Mouse (Mus musculus) limb, embryonic 14.5 days (tissue): ENCODE results near the gene Klhl41. TPM values are rescaled to one million over a fixed set of nuclear protein-coding genes. Genes with fewer than 3 reads are reported as not detected.
A peak's percentile ranks its signal among the peaks of the same experiment; 100 is the strongest.

Experiments
- ATAC-seq: fragments of 200-750 bp; cut with Nextera tagmentation; 2 replicates; pipeline ENCODE4 v1.8.0; 2017; ENCODE audit warnings: low read depth, moderate number of reproducible peaks, moderate TSS enrichment; ENCODE audit not compliant: low FRiP score
- DNase-seq: peaks from one replicate; pipeline ENCODE4 v3.0.0-alpha.2; 2015; ENCODE audit warnings: low spot score
- H3K27ac ChIP-seq: fragments of 300-500 bp; sonication (generic); replicated peaks from 2 replicates; pipeline ENCODE4 v1.5.1; 2014; ENCODE audit warnings: low read depth, mild to moderate bottlenecking, low read length, moderate library complexity, mixed read lengths
- H3K27me3 ChIP-seq: fragments of 300-500 bp; sonication (generic); 2 replicates; pipeline ENCODE4 v1.6.1; 2014; ENCODE audit warnings: low read length, mixed read lengths; ENCODE audit not compliant: control insufficient read depth, insufficient read depth
- H3K36me3 ChIP-seq: fragments of 300-500 bp; sonication (generic); 2 replicates; pipeline ENCODE4 v1.6.1; 2014; ENCODE audit warnings: mild to moderate bottlenecking, low read length, moderate library complexity, mixed read lengths; ENCODE audit not compliant: control insufficient read depth, insufficient read depth
- H3K4me1 ChIP-seq: fragments of 300-500 bp; sonication (generic); 2 replicates; pipeline ENCODE4 v1.6.1; 2014; ENCODE audit warnings: antibody characterized with exemption, low read length, mixed read lengths; ENCODE audit not compliant: control insufficient read depth, insufficient read depth
- H3K4me2 ChIP-seq: fragments of 300-500 bp; sonication (generic); replicated peaks from 2 replicates; pipeline ENCODE4 v1.6.1; 2014; ENCODE audit warnings: low read depth, mild to moderate bottlenecking, low read length, moderate library complexity; ENCODE audit not compliant: severe bottlenecking
- H3K4me3 ChIP-seq: fragments of 300-500 bp; sonication (generic); replicated peaks from 2 replicates; pipeline ENCODE4 v1.5.1; 2014; ENCODE audit warnings: low read length
- H3K9ac ChIP-seq: fragments of 300-500 bp; sonication (generic); 2 replicates; pipeline ENCODE4 v1.6.1; 2014; ENCODE audit warnings: mild to moderate bottlenecking, low read depth, low read length, moderate library complexity; ENCODE audit not compliant: severe bottlenecking
- H3K9me3 ChIP-seq: fragments of 300-500 bp; sonication (generic); 2 replicates; pipeline ENCODE4 v1.6.1; 2016; ENCODE audit warnings: low read length; ENCODE audit not compliant: control insufficient read depth
- POLR2A ChIP-seq: fragments of 200-500 bp; IDR thresholded peaks from 2 replicates; pipeline ENCODE4 v1.8.0; 2012; ENCODE audit warnings: inconsistent platforms, mild to moderate bottlenecking, moderate library complexity, borderline replicate concordance; ENCODE audit not compliant: insufficient read depth, insufficient read length; ENCODE audit errors: extremely low read depth
- WGBS: fragments of 180-500 bp; shearing (Covaris S2); extraction: QIAGEN DNeasy Blood & Tissue Kit; methylation state at CpG from one replicate; pipeline ENCODE4 v1.1.7; 2014; 5-methylcytosine and 5-hydroxymethylcytosine counted together
- polyA plus RNA-seq, 2 experiments: library from polyadenylated mRNA; depleted of rRNA in 1 of 2; stranded (reverse) in 1 of 2; unstranded in 1 of 2; fragments of >200 nt; fragmentation: Nextera tagmentation in 1 of 2; extraction: Ambion mirVana in 1 of 2; gene quantifications; 2 replicates each; pipeline versions ENCODE4 v1.2.1 to v1.2.3; 2012 to 2014

Gene Klhl41
- polyA plus RNA-seq, 2 experiments = 16.7 to 23.2 TPM

GRCm38 (mm10) chr2:69716483-69716882, 46.6 kb downstream of the Klhl41 start:
- Histone ChIP-seq H3K27me3 (no peaks in the 10 kb centered on the region), H3K4me2 (no peak overlapping the region), H3K27ac (no peak overlapping the region), H3K4me3 (no peak overlapping the region), H3K36me3 (no peaks in the 10 kb centered on the region), H3K9ac (no peak overlapping the region), H3K9me3 (no peaks in the 10 kb centered on the region), H3K4me1 (no peaks in the 10 kb centered on the region)
- 63% methylated on average over 3 of the region's 3 CpGs for WGBS
- DNase-seq (no peak), ATAC-seq (no peak)
- TF ChIP-seq POLR2A = no peak

- Histone ChIP-seq H3K9me3 (no peaks in the 10 kb centered on the region), H3K4me1 (peaks cover 4% of the 10 kb centered on the region; the same call in 1 of the 2 replicates), H3K27me3 (no peaks in the 10 kb centered on the region), H3K36me3 (no peaks in the 10 kb centered on the region), H3K27ac (no peak overlapping the region), H3K4me2 (no peak overlapping the region), H3K4me3 (no peak overlapping the region), H3K9ac (no peak overlapping the region)
- WGBS = 96% methylated on average over 1 of the region's 1 CpGs
- DNase-seq = no peak
- no peak for TF ChIP-seq POLR2A
- no peak for ATAC-seq
Observed at GRCm38 (mm10) chr2:69719121-69719520, 49.2 kb downstream of the Klhl41 start.

- Histone ChIP-seq H3K4me1 (peaks cover 9% of the 10 kb centered on the region), H3K9ac (peak within 1 kb of the TSS; percentile 85), H3K36me3 (no peaks in the 10 kb centered on the region), H3K27me3 (no peaks in the 10 kb centered on the region), H3K4me2 (peak within 1 kb of the TSS; percentile 66), H3K4me3 (peak within 1 kb of the TSS; percentile 80), H3K27ac (peak within 1 kb of the TSS; percentile 87), H3K9me3 (no peaks in the 10 kb centered on the region)
- DNase-seq = no peak
- ATAC-seq = peak; percentile 14; the same call in 1 of the 2 replicates
- no peak for TF ChIP-seq POLR2A
- WGBS = 4% methylated on average over 12 of the region's 12 CpGs
Observed at GRCm38 (mm10) chr2:69722273-69722649, 52.3 kb downstream of the Klhl41 start, which contains the start of gene Ppig. TSS of gene Ppig (plus strand) at chr2:69722545.

- H3K4me2 ChIP-seq = peak overlapping the region; percentile 66
- ATAC-seq (peak; percentile 96), DNase-seq (peak; percentile 95)
- peak overlapping the region; percentile 87 for H3K27ac ChIP-seq
- TF ChIP-seq POLR2A = peak; percentile 86; the same call in 1 of the 2 replicates
- H3K27me3 ChIP-seq = no peaks in the 10 kb centered on the region
- peaks cover 9% of the 10 kb centered on the region for H3K4me1 ChIP-seq
- H3K36me3 ChIP-seq = no peaks in the 10 kb centered on the region
- H3K4me3 ChIP-seq = peak overlapping the region; percentile 80
- H3K9ac ChIP-seq = peak overlapping the region; percentile 85
- H3K9me3 ChIP-seq = no peaks in the 10 kb centered on the region
- 1% methylated on average over 73 of the region's 91 CpGs for WGBS
Observed at GRCm38 (mm10) chr2:69722650-69723518, 53.0 kb downstream of the Klhl41 start.

- peaks cover 9% of the 10 kb centered on the region for H3K4me1 ChIP-seq
- peak overlapping the region; percentile 87 for H3K27ac ChIP-seq
- 0 out of 2 replicates have a peak, but pooled peaks have one; percentile 10 for ATAC-seq
- no peak for DNase-seq
- no peak for TF ChIP-seq POLR2A
- H3K36me3 ChIP-seq = no peaks in the 10 kb centered on the region
- no peaks in the 10 kb centered on the region for H3K9me3 ChIP-seq
- no peaks in the 10 kb centered on the region for H3K27me3 ChIP-seq
- peak overlapping the region; percentile 80 for H3K4me3 ChIP-seq
- H3K9ac ChIP-seq = peak overlapping the region; percentile 85
- WGBS = 1% methylated on average over 13 of the region's 13 CpGs
- peak overlapping the region; percentile 66 for H3K4me2 ChIP-seq
Observed at GRCm38 (mm10) chr2:69723519-69723825, 53.6 kb downstream of the Klhl41 start.

Other genes starting within 250 kb of the Klhl41 start
- gene Lrp2, start 84.1 kb upstream of the Klhl41 start, polyA plus RNA-seq (2012; rRNA removed) = 0.09 and 0.12 TPM in 2 replicates
- 0.01 TPM in 1 of 2 replicates, not detected in the other for gene Lrp2, start 84.1 kb upstream of the Klhl41 start, polyA plus RNA-seq (2014; fragmentation: Nextera tagmentation; extraction: Ambion mirVana)
- 14.7 and 18.9 TPM in 2 replicates for gene Bbs5, start 22.9 kb upstream of the Klhl41 start, polyA plus RNA-seq (2012; rRNA removed)
- gene Bbs5, start 22.9 kb upstream of the Klhl41 start, polyA plus RNA-seq (2014; fragmentation: Nextera tagmentation; extraction: Ambion mirVana) = 15.8 and 19.2 TPM in 2 replicates
- 12.8 and 13.0 TPM in 2 replicates for gene Fastkd1, start 43.4 kb downstream of the Klhl41 start, polyA plus RNA-seq (2012; rRNA removed)
- gene Fastkd1, start 43.4 kb downstream of the Klhl41 start, polyA plus RNA-seq (2014; fragmentation: Nextera tagmentation; extraction: Ambion mirVana) = 12.3 and 15.0 TPM in 2 replicates
- 14.2 and 25.3 TPM in 2 replicates for gene Ppig, start 52.4 kb downstream of the Klhl41 start, polyA plus RNA-seq (2012; rRNA removed)
- gene Ppig, start 52.4 kb downstream of the Klhl41 start, polyA plus RNA-seq (2014; fragmentation: Nextera tagmentation; extraction: Ambion mirVana) = 118 and 120 TPM in 2 replicates
- gene Ccdc173, start 119.5 kb downstream of the Klhl41 start, polyA plus RNA-seq (2012; rRNA removed) = 1.1 and 2.5 TPM in 2 replicates
- 2.0 and 2.1 TPM in 2 replicates for gene Ccdc173, start 119.5 kb downstream of the Klhl41 start, polyA plus RNA-seq (2014; fragmentation: Nextera tagmentation; extraction: Ambion mirVana)
- gene Phospho2, start 119.5 kb downstream of the Klhl41 start, polyA plus RNA-seq (2012; rRNA removed) = 27.5 and 30.9 TPM in 2 replicates
- 24.6 and 28.5 TPM in 2 replicates for gene Phospho2, start 119.5 kb downstream of the Klhl41 start, polyA plus RNA-seq (2014; fragmentation: Nextera tagmentation; extraction: Ambion mirVana)
- 18.6 and 21.2 TPM in 2 replicates for gene Klhl23, start 151.8 kb downstream of the Klhl41 start, polyA plus RNA-seq (2012; rRNA removed)
- 20.7 and 21.9 TPM in 2 replicates for gene Klhl23, start 151.8 kb downstream of the Klhl41 start, polyA plus RNA-seq (2014; fragmentation: Nextera tagmentation; extraction: Ambion mirVana)
- 80.8 and 173 TPM in 2 replicates for gene Ssb, start 191.4 kb downstream of the Klhl41 start, polyA plus RNA-seq (2012; rRNA removed)
- gene Ssb, start 191.4 kb downstream of the Klhl41 start, polyA plus RNA-seq (2014; fragmentation: Nextera tagmentation; extraction: Ambion mirVana) = 288 and 291 TPM in 2 replicates
- 9.8 and 14.0 TPM in 2 replicates for gene Mettl5, start 215.5 kb downstream of the Klhl41 start, polyA plus RNA-seq (2012; rRNA removed)
- gene Mettl5, start 215.5 kb downstream of the Klhl41 start, polyA plus RNA-seq (2014; fragmentation: Nextera tagmentation; extraction: Ambion mirVana) = 33.7 and 41.0 TPM in 2 replicates
- gene Ubr3, start 227.1 kb downstream of the Klhl41 start, polyA plus RNA-seq (2012; rRNA removed) = 35.0 and 36.2 TPM in 2 replicates
- gene Ubr3, start 227.1 kb downstream of the Klhl41 start, polyA plus RNA-seq (2014; fragmentation: Nextera tagmentation; extraction: Ambion mirVana) = 21.3 and 21.6 TPM in 2 replicates